Mouse (Mus musculus) naive thymus-derived CD4-positive, alpha-beta T cell, adult 5 months (primary cell): Measurements from ENCODE around the gene Cars. TPM values are rescaled to one million over a fixed set of nuclear protein-coding genes. Genes with fewer than 3 reads are reported as not detected.

Experiments
- polyA plus RNA-seq: library from polyadenylated mRNA; unstranded; fragments of 100-300 nt; shearing (Covaris generic); gene quantifications from one replicate; pipeline ENCODE4 v1.2.1, GENCODE M21; 2017

Gene Cars
- polyA plus RNA-seq = 55.5 TPM

GRCm38 (mm10) chr7:143599428-143600230 is at the start of gene Cars:
TSS of gene Cars (minus strand) at chr7:143600090.

GRCm38 (mm10) chr7:143649034-143649768 is 49.3 kb upstream of the Cars start, which contains the start of gene Tnfrsf22:
TSS of gene Tnfrsf22 (minus strand) at chr7:143649661.

GRCm38 (mm10) chr7:143628540-143628939 is 28.6 kb upstream of the Cars start, which contains the start of gene Tnfrsf26:
TSS of gene Tnfrsf26 (minus strand) at chr7:143628722.

DNA sequence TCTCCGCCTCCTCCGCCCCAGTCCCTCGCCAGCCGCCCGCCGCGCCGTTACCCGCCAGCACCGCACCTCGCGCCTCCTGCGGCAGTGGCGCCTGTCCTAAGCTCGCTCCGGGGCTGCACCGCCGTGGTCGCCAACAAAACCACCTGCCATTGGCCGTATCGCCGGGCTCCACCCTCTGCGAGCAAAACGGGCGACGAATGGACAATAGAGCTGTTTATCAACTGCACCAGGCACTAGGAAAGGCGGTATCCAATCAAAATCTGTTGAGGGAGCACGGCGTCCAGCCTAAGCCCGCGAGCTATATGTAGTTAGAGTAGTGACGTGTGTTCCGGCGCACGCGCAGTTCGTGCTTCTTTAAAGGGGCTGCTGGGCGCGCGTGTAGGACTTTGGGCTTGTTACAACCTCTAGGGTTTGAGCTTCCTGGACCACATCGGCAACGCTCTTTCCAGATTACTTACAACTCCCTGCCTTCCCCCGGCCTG is 50.9 kb downstream of the Cars start, which contains the start of gene Nap1l4:
TSS of gene Nap1l4 (minus strand) at position 131 of the 482 bp plus-strand sequence.

Other genes with a start within 250 kb of the Cars start
- gene Cdkn1c, start 139.0 kb downstream of the Cars start, polyA plus RNA-seq = 8.0 TPM
- not detected for gene Slc22a18, start 126.4 kb downstream of the Cars start, polyA plus RNA-seq
- not detected for gene Phlda2, start 96.9 kb downstream of the Cars start, polyA plus RNA-seq
- 363 TPM for gene Nap1l4, start 51.0 kb downstream of the Cars start, polyA plus RNA-seq
- gene Tnfrsf26, start 28.6 kb upstream of the Cars start, polyA plus RNA-seq = 38.9 TPM
- gene Tnfrsf22, start 49.6 kb upstream of the Cars start, polyA plus RNA-seq = 15.9 TPM
- 9.6 TPM for gene Tnfrsf23, start 85.8 kb upstream of the Cars start, polyA plus RNA-seq
- 16.6 TPM for gene Osbpl5, start 156.9 kb upstream of the Cars start, polyA plus RNA-seq
- gene Mrgprg, start 166.9 kb upstream of the Cars start, polyA plus RNA-seq = not detected
- gene Mrgpre, start 184.4 kb upstream of the Cars start, polyA plus RNA-seq = 0.45 TPM
- gene Nadsyn1, start 222.8 kb upstream of the Cars start, polyA plus RNA-seq = 15.8 TPM
- 25.7 TPM for gene Dhcr7, start 223.1 kb upstream of the Cars start, polyA plus RNA-seq